Mouse (Mus musculus): ENCODE data around the gene Spag9. TPM values are rescaled to one million over a fixed set of nuclear protein-coding genes. Genes with fewer than 3 reads are reported as not detected.

Gene Spag9
- polyA plus RNA-seq, 1 experiment: 0.17 TPM

DNA sequence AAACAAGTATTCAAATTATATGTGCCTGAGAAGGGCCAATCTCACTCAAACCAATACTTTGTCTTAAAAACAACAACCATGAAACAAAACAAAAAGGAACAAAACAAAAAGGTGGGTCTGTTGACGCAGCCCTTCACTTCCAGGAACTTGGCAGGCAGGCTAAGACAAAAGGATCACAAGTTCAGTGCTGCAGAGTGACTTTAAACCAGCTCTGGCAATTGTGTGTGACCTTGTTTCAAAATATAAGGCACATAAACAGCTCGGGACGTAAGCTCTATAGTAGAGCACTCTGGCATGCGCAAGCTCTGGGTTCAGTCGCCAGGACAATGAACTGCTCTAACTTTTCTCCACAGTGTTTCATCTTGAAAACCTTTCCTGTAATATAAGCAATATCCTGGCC, 22.9 kb upstream of the Spag9 start:
- Histone ChIP-seq H3K27me3 (ENCODE audit: control insufficient read depth) (no peaks in the 10 kb centered on the region), H3K4me1 (ENCODE audit: control insufficient read depth) (peaks cover 10% of the 10 kb centered on the region), H3K4me3 (replicated peaks) (no peak overlapping the region), H3K9me3 (ENCODE audit: control insufficient read depth, low read length) (no peaks in the 10 kb centered on the region), H3K36me3 (ENCODE audit: control insufficient read depth) (no peaks in the 10 kb centered on the region)
- TF ChIP-seq GATA1 (IDR thresholded peaks at IDR 0.05; ENCODE audit: low read length) (no peak), TAL1 (IDR thresholded peaks at IDR 0.05; ENCODE audit: low read length) (no peak)

DNA sequence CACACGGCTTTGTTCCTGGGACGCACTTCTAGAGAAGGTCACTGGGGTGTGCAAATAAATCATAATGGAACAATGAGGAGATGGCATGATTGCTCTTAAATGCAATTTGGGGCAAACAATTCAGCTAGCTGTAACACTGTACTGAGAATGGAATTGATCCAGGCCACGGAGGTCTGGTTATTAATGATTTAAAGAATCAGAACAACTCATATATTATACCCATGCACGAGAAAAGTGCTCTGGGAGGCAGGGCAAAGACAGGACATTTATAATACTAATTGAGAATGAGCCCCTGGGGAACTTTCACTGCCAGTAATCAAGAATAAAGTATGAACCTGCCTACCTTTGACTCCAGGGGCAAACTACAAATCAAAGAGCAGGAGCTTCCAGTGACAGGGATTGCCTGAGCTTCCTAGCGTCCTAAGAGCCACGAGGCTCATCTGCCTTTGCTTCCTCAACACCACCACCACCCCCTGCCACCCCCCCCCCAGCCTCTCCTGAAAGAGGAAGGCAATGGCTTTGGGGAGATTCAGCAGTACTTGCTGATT, 16.3 kb upstream of the Spag9 start:
- no peaks in the 10 kb centered on the region for H3K9me3 ChIP-seq (ENCODE audit: control insufficient read depth, low read length)
- no peaks in the 10 kb centered on the region for H3K36me3 ChIP-seq (ENCODE audit: control insufficient read depth)
- no peak for TF ChIP-seq GATA1 (IDR thresholded peaks at IDR 0.05; ENCODE audit: low read length)
- no peak for TF ChIP-seq TAL1 (IDR thresholded peaks at IDR 0.05; ENCODE audit: low read length)
- H3K4me1 ChIP-seq (ENCODE audit: control insufficient read depth): no peaks in the 10 kb centered on the region
- H3K4me3 ChIP-seq (replicated peaks): no peak overlapping the region
- H3K27me3 ChIP-seq (ENCODE audit: control insufficient read depth): no peaks in the 10 kb centered on the region

DNA sequence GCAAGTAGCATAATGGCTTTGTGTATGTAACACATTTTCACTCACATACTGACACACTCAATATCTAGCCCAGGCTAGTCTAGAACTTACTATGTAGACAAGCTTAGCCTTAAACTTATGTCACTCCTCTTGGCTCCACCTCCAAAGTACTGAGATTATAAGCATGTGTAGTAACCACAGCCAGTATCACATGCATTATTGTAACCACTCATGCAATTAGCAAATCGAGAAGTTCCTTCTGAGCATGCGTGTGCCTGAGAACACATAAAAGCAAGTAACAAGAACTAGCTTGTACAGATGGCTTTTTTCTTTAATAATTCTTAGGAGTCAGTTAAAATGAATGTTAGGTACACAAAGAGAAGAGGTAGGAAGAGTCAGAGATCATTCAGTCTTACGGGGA, 11.3 kb upstream of the Spag9 start:
- TF ChIP-seq GATA1 (IDR thresholded peaks at IDR 0.05; ENCODE audit: low read length): no peak
- no peak for TF ChIP-seq TAL1 (IDR thresholded peaks at IDR 0.05; ENCODE audit: low read length)
- Histone ChIP-seq H3K4me1 (ENCODE audit: control insufficient read depth) (peaks cover 6% of the 10 kb centered on the region), H3K36me3 (ENCODE audit: control insufficient read depth) (no peaks in the 10 kb centered on the region), H3K9me3 (ENCODE audit: control insufficient read depth, low read length) (no peaks in the 10 kb centered on the region), H3K27me3 (ENCODE audit: control insufficient read depth) (no peaks in the 10 kb centered on the region), H3K4me3 (replicated peaks) (no peak overlapping the region)

DNA sequence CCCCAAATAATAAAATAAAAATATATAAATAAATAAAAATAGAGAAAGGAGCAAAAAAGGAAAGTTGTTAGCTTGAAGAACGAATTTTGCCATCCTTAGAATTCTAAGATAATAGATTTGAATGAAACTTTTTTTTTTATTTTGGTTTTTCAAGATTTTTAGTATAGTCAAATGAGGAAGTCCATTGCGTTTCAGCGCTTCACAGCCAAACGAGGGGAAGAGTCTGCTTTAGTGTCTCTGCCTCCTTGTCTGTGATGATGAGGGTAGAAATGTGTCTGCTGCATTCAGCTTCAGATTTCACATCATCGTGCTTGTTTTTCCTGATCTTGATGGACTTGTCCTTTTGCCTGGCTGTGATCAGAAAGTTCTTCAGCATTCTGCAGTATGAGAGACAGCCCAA, 10.6 kb upstream of the Spag9 start:
- H3K27me3 ChIP-seq (ENCODE audit: control insufficient read depth): no peaks in the 10 kb centered on the region
- H3K9me3 ChIP-seq (ENCODE audit: control insufficient read depth, low read length): no peaks in the 10 kb centered on the region
- H3K4me3 ChIP-seq (replicated peaks): no peak overlapping the region
- TF ChIP-seq TAL1 (IDR thresholded peaks at IDR 0.05; ENCODE audit: low read length): no peak
- no peak for TF ChIP-seq GATA1 (IDR thresholded peaks at IDR 0.05; ENCODE audit: low read length)
- H3K36me3 ChIP-seq (ENCODE audit: control insufficient read depth): no peaks in the 10 kb centered on the region
- peaks cover 6% of the 10 kb centered on the region for H3K4me1 ChIP-seq (ENCODE audit: control insufficient read depth)

DNA sequence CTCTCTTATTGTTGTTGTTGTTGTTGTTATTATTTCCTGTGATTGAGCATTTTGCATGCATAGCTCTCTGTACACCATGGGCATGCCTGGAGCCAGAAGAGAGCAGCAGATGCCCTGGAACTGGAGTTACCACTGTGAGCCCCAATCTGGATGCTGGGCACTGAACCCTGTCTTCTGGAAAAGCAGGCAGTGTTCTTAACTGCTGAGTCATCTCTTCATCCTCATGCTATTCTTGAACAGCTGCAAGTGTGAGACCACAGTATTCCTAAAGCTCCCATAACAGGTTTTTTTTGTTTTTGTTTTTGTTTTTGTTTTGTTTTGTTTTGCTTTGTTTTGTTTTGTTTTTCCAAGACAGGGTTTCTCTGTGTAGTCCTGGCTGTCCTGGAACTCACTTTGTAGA, 9.6 kb upstream of the Spag9 start:
- Histone ChIP-seq H3K36me3 (ENCODE audit: control insufficient read depth) (no peaks in the 10 kb centered on the region), H3K4me3 (replicated peaks) (no peak overlapping the region), H3K9me3 (ENCODE audit: control insufficient read depth, low read length) (no peaks in the 10 kb centered on the region), H3K4me1 (ENCODE audit: control insufficient read depth) (peaks cover 6% of the 10 kb centered on the region), H3K27me3 (ENCODE audit: control insufficient read depth) (no peaks in the 10 kb centered on the region)
- no peak for TF ChIP-seq TAL1 (IDR thresholded peaks at IDR 0.05; ENCODE audit: low read length)
- no peak for TF ChIP-seq GATA1 (IDR thresholded peaks at IDR 0.05; ENCODE audit: low read length)

DNA sequence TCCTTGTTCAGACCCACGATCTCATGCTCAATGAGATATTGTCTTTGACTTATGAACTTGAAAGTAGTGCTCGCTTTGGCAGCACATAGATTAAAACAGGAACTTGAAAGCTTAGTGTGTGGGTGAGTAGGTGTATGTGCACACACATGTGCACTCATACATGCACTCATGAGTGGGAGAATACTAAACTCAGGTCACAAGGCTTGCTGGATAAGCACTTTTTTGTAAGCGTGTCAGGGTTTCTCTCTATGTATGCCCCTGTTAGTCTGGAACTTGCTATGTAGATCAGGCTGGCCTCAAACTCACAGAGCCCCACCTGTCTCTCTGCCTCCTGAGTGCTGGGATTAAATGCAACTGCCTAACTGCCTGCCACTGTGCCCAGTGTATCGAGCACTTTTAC, 8.9 kb upstream of the Spag9 start:
- Histone ChIP-seq H3K27me3 (ENCODE audit: control insufficient read depth) (no peaks in the 10 kb centered on the region), H3K4me3 (replicated peaks) (no peak overlapping the region), H3K9me3 (ENCODE audit: control insufficient read depth, low read length) (no peaks in the 10 kb centered on the region), H3K4me1 (ENCODE audit: control insufficient read depth) (peaks cover 6% of the 10 kb centered on the region), H3K36me3 (ENCODE audit: control insufficient read depth) (no peaks in the 10 kb centered on the region)
- TF ChIP-seq GATA1 (IDR thresholded peaks at IDR 0.05; ENCODE audit: low read length) (no peak), TAL1 (IDR thresholded peaks at IDR 0.05; ENCODE audit: low read length) (no peak)

DNA sequence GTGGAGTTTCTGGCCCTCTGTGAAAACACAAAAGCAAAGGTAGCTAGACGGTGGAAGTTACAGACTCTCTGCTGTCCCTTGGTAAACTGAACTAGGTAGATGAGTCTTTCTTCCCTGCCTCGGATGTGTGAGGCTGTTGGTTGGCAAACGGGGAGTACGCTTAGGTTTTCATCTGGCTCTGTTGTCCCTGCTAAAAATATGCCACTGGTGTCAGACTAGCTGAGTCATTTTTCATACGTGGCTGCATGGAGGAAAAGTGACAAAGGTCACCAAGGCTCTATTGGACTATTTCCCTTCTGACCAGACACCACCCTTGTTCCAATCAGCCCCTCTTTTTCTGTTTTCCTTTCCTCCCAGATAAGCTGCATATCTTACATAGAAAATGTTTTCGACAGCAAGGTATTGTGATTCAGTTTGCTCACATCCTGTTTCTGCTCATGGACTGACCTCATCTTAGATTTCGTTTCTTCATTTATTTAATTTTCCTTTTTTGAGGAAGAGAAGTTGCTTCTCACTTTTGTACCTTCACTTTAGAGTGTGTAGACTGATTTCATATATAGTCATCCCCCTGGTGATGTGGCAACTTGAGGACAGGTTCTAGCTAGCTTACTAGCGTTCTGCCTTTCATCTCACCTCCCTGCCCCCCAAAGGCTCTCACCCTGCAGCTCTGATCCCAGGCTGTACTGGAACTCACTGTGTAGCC, 8.1 kb upstream of the Spag9 start:
- no peaks in the 10 kb centered on the region for H3K27me3 ChIP-seq (ENCODE audit: control insufficient read depth)
- TF ChIP-seq GATA1 (IDR thresholded peaks at IDR 0.05; ENCODE audit: low read length) (no peak), TAL1 (IDR thresholded peaks at IDR 0.05; ENCODE audit: low read length) (no peak)
- H3K9me3 ChIP-seq (ENCODE audit: control insufficient read depth, low read length): no peaks in the 10 kb centered on the region
- H3K36me3 ChIP-seq (ENCODE audit: control insufficient read depth): no peaks in the 10 kb centered on the region
- no peak overlapping the region for H3K4me3 ChIP-seq (replicated peaks)
- peaks cover 6% of the 10 kb centered on the region for H3K4me1 ChIP-seq (ENCODE audit: control insufficient read depth)

DNA sequence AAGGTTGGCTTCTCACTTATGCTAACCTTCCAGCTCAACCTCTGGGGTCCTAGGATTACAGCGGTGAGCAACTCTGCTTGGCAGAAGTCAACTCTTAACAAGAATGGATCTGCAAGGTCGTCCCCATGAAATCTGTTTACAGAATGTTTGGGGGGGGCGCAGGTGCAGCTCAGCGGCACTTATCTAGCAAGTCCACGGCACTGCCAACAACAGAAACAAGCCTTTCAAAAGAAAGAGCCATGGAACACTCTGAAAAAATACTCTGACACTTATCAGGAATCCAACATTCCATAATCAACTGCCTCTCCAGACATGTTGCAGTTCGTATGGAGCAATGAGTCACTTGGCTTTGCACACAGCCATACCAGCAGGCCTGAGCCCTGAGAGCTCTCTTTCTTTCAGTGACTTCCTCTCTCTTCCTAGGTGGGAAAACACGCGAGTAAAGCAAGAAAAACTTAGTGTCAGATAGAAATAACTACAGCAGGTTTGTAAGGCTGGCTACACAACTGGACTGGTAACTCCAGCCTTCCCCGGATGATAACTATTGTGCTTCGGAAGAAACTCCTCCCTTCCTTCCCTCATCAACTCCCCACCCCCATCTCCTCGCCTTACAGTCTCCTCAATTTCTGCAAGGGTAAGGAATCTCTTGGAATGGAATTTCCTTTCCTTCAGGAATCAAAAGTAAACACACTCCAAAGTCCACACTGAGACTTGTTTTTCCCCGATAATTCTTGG, 7.4 kb upstream of the Spag9 start:
- Histone ChIP-seq H3K4me1 (ENCODE audit: control insufficient read depth) (peaks cover 6% of the 10 kb centered on the region), H3K36me3 (ENCODE audit: control insufficient read depth) (no peaks in the 10 kb centered on the region), H3K4me3 (replicated peaks) (no peak overlapping the region), H3K27me3 (ENCODE audit: control insufficient read depth) (no peaks in the 10 kb centered on the region), H3K9me3 (ENCODE audit: control insufficient read depth, low read length) (no peaks in the 10 kb centered on the region)
- no peak for TF ChIP-seq TAL1 (IDR thresholded peaks at IDR 0.05; ENCODE audit: low read length)
- TF ChIP-seq GATA1 (IDR thresholded peaks at IDR 0.05; ENCODE audit: low read length): no peak

DNA sequence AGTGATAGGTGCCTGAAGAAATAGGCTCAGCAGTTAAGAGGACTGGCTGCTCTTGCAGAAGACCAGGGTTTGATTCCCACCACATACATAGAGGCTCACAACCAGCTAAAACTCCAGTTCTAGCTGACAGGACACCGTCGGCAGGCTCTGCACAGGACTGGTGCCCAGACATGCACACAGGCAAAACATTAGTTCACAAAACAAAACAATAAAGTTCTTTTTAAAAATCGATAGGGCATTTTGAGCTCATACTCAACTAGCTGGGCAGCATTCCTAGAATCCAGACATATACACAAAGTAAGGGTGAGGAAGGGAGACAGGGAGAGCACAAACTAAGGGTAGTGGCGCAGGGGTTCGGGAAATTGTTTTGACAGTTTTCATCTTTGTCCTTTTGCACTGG, 1.4 kb upstream of the Spag9 start:
- Histone ChIP-seq H3K4me3 (replicated peaks) (peak overlapping the region; percentile 90), H3K4me1 (ENCODE audit: control insufficient read depth) (peaks cover 46% of the 10 kb centered on the region), H3K27me3 (ENCODE audit: control insufficient read depth) (no peaks in the 10 kb centered on the region), H3K36me3 (ENCODE audit: control insufficient read depth) (peaks cover 4% of the 10 kb centered on the region), H3K9me3 (ENCODE audit: control insufficient read depth, low read length) (no peaks in the 10 kb centered on the region)
- TF ChIP-seq TAL1 (IDR thresholded peaks at IDR 0.05; ENCODE audit: low read length) (no peak), GATA1 (IDR thresholded peaks at IDR 0.05; ENCODE audit: low read length) (no peak)

All from erythroblast, embryonic 14.5 days (primary cell).